Mouse (Mus musculus) liver (tissue): ENCODE data around the gene Etl4.
"Not testable (repeated sequence)": the region's sequence is repeated elsewhere in the genome, so short reads cannot be mapped to it uniquely, and the experiment has no call there.

Experiments used
- DNase-seq: peaks from one replicate; pipeline ENCODE4 v3.0.0-alpha.2; 2020; ENCODE audit warnings: mixed read lengths

Etl4 gene

DNA sequence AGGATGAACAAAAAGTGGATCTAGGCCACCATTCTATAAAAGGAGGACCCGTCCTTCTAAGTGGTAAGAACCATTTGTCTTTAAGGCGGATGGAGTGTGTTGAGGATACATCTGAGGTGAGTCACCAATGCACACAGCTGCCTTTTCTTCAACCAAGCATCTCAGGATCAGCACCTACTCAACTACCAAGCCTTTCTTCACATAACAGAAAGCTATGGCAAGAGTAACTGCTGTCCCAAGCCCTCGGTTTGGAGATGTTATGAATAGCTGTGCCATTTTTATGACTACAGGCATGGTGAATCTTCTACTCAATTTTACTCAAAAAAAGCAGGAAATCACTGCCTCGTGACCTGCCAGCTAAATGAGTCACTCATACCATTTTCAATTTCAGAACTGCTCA is 258.6 kb downstream of the Etl4 start:
- no peak for DNase-seq

DNA sequence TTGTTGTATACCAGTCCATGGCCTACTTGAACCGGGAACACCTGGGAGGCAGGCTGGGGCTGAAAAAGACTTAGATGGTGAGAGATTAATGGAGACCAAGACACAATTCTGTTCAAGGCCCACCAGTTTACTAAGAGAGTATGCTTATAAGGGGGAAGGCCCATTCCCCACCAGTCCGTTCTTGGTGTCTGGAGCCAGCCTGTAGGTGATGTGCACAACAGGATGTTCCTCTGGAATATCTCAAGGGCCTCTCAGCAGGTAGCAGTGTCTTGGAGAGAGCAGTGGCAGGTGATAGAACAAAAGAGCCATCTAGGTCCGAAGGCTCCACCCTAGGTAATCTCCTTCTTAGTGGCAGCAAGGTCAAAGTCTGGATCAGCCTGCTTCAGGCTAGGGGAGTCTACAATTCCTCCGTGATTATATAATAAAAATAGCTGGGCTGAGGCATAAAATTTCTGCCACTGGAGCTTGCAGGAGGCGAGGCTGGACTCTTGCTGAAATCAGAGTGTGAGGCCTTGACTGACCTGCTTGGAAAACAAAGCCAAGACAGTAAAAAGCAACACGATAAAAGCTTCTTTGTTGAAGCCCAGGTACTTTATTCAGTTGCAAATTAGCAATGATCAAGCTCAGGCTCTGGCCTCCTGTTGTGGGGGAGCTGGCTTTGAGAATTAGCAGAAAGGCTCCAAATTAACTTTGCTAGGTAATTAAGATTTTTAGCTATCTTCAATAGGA is 267.0 kb downstream of the Etl4 start:
- not testable (repeated sequence) for DNase-seq

DNA sequence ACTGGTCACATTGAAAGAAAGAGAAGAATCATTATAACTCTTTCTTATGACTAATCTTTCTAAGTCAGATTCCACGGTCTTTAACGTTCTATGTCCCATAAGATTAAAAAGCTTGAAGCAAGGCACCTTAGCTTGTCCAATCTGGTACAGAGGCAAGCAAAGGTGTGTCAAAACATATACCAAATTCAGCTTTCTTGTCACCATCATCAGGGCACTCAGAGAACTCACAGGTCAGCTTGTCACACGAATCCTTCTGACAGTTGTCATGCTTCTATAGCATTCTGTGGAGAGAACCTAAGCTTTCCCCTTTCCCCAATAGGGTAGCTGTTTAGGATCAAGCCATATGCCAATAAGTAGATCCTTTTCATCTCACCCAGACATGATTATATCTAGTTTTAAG is 267.7 kb downstream of the Etl4 start:
- DNase-seq = not testable (repeated sequence)

DNA sequence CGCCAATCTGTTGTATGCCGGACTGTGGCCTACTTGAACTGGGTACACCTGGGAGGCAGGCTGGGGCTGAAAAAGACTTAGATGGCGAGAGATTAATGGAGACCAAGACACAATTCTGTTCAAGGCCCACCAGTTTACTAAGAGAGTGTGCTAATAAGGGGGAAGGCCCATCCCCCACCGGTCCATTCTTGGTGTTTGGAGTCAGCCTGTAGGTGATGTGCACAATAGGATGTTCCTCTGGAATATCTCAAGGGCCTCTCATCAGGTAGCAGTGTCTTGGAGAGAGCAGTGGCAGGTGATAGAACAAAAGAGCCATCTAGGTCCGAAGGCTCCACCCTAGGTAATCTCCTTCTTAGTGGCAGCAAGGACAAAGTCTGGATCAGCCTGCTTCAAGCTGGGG is 271.0 kb downstream of the Etl4 start:
- DNase-seq = not testable (repeated sequence)

DNA sequence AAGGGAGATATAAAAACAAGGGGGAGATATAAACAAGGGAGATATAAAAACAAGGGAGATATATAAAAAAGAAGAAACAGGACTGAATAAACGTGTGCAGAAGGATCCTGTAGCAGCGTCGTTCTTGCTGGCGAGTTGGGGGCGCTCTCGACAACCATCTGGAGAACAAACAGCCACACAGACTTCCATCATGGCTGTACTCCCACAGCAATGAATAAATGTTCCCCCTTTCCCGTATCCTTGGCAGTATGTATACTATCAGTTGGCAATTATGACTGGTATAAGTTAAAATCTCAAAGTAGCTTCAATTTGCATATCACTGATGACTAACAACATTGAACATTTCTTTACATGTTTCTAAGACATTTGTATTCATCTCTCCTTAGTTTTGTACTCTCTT is 277.6 kb downstream of the Etl4 start:
- not testable (repeated sequence) for DNase-seq

DNA sequence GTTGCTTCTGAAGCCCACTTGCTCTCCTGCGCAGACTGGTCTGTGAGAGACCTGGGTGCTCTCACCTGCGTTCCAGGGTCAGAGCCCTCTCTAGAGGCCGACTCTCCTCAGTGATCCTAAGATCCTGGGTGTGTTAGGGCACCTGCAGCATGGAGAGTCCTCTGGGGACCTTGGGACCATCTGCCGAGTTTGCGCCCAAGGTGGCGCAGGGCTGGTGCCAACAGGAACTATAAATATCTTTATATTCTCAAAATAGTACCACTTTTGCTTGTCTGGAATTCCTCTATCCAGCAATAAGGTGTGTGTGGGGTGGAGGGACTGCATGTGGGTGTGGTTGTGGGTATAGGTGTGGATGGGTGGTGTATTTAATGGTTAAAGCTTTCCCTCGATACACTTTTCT is 293.4 kb downstream of the Etl4 start:
- no peak for DNase-seq

DNA sequence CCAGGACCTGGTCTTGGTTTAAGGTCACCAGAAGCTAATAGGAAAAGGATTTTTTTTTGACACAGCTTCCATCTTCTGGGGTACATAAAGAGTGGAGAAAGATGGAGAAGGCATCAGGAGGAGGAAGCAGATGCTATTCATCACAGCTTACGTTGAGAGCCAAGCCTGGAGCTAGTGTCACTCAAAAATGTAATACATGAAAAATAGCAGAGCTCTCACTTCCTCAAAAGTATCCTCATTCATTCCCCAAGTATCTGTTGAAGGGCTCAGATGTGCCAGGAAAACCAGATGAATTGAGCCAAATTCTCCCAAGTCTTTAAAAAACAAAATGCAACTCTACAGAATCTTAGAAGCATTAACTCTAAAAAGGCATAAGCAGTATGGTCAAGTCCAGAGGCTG is 297.1 kb downstream of the Etl4 start:
- DNase-seq = no peak

DNA sequence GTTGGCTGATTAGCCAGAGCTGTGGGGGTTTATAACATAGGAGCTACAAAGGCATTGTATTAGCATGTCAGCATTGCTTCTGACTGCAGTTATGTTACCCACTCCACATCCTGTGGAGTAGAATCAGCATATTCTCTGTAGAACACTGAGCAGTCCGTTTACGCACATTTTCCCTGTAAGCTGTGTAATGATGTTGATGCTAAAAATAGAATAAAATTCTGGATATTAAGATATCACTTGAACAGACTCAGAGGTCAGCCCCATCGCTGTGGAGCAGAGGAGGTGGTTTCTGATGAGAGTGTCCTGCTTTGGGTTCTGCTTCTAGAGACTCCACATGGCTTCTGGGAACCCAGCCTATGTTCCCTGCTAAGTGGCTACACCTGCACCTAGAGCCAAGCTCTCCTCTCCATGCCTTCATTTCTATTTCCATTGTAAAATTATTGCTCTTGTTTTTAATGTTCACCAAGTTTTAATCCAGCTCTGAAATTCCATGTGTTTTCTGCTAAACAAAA is 299.2 kb downstream of the Etl4 start:
- DNase-seq = no peak

DNA sequence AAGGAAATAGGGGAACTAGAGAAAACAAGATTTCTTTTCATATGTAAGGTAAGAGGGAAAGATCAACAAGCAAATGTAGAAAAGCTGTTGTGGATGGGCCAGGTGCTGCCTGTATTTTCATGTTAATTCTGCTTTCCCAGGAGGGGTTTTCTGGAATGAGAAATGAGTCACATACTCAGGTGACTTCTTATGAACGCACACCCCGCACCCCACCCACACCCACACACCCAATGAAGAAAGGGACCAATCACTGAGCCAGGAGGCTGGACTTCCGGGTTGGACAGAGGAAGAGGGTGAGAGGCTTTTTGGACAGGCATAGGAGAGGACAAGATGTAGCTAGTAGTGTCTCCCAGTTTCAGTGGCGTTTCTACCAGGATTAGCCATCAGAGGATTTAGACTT is 299.8 kb downstream of the Etl4 start:
- DNase-seq = no peak

DNA sequence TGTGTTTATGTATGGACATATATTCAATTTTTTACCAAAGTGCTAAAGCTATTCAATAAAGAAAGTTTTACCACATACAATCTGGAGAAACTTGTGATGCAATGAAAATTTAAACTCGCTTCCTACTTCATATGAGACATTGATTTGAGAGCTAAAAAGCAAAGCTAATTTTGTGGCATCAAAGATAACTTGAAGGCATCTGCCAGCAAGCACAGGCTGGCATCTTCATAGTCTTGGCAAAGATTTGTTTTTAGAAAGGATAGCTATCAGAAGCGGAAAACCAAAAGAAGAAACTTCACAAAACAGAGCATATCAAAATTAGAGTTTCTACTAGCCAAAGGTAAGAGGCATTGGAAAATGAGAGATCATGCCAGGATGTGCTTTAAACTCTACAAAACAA is 306.7 kb downstream of the Etl4 start:
- no peak for DNase-seq

DNA sequence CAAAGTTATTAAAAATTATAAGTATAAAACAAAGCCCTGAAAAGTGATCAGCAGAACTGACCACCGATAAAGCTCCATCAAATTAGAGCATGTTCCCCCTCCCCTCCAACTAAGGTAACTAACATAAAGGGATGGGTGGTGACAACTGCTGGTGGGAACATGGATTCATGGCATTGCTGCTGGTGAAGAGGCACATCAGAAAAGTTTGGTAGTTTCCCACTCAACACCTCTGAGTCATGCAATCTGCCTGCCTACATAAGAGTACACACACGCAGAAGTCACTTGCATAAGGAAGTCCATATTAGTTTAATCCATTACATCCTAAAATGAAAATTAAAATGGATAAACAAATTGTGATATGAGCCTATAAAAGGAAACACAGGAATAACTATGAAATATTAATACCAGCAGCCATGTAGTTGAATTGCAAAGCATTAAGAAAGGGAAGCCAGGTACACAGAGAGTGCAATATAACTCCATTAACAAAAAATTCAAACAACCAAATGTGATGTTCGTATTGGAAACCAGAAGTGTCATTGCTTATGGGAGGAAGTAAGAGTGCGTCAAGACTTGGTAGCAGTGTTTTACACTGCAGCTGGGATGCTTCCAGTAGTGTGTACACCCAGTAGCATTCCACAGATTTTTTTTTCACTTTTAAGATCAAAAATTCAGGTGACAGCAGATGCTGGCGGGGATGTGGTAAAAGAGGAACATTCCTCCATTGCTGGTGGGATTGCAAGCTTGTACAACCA is 307.3 kb downstream of the Etl4 start:
- DNase-seq = no peak

DNA sequence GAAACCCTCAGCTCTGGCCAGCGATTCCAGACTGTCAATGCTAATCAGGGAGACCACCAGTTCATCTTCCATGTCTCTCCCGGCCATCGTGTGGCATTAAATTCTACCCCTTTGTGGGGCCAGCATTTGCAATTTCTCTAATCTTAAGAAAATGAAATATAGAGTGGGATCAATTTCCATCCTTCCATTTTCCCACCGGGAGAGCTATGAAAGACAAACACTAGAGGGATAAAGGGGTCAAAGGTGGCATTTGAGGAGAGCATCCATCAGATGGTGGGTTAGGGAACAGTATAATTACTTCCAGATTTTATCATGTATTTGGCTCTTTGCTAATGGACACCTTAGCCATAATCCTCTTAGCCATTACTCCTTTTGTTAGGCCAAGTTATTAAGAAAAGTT is 321.8 kb downstream of the Etl4 start:
- no peak for DNase-seq

DNA sequence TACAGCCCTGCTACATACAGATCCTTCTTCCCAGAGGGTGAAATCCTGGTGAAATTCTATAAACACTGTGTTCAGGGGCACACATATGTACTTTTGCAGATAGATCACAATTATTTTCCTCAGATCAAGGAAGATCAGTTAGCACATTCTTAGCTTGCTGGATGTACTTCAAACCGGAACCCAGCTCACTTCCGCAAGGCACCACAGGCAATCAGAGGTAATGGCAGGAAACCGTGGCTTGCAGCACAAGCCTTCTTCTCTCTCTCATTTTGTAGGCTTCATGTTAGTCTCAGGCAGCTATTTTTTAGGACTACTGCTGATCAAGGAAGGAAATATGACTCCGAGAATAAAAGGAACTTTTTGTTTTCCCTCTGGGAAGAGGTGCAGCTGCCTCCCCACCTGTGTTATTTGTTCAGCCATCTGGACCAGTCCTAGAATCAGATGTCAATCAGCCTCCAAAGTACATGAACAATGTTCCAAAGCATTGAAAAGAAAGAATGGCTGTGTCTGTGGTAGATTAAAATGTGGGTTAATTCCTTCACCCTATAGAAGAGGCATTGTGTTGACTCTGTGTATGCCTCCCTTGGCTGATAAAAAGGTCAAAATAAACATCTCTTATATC is 338.6 kb downstream of the Etl4 start:
- DNase-seq = no peak

DNA sequence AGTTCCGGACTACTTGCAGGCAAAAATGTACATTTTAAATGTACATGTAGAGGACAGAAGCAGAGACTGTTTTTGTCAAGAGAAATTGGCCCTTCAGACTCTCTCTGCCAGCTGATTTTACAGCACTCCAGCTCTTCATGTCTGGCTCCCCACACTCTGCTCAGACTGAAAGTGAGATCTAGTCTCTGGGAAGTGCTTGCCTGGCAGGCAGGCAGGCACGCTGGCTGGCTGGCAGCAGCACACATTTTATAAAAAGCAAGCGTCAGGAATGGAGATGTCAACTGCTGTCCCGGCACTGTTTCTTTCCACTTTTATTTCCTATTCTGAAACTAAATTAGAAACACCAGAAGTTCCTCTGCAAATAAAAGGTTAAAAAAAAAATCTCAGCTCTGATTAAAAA is 339.8 kb downstream of the Etl4 start:
- no peak for DNase-seq

DNA sequence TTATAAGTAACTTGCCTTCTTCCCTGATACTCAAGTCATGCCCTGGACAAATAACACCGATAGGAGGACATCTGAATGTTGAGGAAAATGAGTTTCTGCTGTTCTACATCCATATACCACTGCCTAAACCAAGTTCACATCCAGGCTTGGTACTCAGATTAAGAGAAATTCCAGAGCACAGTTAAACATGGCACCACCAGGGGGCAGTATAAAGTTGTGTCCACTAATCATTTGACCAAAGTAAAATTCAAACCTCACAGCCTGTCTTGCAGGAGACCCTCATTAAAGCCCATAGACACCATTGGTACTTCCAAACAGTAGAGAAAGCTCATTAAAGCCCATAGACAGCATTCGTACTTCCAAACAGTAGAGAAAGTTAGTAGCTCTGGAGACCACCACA is 366.5 kb downstream of the Etl4 start:
- peak; percentile 38 for DNase-seq

DNA sequence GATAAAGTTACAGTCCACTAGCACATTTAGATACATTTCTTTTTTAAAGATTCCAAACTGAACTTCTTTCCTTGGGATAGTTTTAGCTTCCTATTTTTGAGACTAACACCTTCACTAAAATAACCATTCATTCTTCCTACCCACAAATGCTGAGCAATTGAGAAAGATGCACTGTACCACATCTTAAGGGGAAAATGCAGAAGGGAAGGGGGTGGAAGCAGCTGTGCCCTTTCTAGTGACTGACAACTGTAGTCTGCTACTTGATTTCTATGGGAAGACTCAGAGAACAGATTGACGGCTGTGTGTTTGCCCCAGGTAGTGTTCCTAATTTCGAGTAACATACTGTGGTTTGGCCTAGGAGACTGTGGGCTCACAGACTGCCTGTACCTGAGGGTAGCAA is 372.3 kb downstream of the Etl4 start:
- no peak for DNase-seq

DNA sequence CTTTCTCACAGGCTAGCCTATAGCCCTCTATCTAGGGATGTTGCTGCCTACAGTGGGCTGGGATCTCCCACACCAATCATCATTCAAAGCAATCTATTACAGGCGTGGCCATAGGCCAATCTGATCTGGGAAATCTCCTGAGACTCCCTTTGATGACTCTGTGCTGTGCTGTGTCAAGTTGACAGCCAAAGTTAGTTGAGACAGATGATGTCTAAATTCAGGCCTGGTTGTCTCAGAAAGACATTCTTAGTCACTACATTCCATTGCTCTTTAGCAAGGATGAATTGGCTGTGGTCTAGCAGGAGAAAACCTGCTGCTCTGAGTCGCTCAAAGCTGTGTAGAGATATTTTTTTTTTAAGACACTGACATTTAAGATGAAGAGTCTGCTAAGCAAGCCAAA is 374.8 kb downstream of the Etl4 start:
- no peak for DNase-seq

DNA sequence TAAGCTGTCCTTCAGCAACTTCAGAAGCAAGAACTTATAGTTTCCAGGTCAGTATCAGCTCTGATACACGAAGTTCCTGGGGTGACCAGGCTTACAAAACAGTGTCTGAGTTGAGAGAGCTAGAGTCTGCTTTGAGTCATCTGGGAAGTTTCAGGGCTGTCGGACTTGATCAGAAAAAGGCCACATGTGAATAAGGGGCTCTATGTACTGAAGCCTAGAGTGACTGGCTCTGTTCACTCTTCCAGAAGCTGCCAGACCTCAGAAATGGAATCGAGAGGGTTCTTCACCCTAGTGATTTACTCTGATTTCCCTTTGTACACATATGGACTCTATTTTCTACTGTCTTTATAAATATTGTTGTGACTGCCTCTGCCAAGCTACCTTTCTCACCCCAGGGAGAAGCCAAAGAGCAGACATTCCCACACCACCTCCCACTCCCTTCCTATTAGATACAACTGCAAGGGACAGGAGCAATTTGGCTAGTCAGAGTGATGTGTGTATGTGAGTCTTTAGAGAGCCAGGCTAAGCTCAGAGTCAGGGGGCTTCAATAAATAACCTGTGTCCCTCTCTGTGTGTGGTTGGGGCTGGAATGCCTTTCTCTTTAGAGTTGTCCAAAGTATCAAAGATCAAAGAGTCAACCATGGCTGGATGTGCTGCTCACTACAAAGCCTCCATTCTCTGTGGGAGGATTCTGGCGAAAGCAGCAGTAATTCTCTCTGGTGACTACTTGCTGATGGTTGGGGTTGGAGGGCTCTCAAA is 381.6 kb downstream of the Etl4 start:
- no peak for DNase-seq

DNA sequence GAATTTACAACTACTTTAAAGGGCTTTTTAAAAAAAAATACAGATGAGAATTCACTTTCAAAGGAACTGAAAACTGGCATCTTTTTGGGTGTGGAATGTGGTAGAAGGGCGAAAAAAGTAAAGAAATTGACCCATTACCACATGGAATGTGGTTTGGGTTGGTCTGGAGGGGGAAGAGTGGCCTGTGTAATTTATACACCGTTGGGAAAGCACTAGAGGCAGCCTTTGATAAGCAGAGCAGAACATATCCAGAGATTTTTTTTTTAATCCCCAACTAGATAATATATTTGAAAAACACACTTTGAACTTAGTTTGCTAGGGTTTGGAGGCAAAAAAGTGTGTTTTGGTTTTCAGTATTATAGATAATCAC is 382.1 kb downstream of the Etl4 start:
- DNase-seq = no peak

DNA sequence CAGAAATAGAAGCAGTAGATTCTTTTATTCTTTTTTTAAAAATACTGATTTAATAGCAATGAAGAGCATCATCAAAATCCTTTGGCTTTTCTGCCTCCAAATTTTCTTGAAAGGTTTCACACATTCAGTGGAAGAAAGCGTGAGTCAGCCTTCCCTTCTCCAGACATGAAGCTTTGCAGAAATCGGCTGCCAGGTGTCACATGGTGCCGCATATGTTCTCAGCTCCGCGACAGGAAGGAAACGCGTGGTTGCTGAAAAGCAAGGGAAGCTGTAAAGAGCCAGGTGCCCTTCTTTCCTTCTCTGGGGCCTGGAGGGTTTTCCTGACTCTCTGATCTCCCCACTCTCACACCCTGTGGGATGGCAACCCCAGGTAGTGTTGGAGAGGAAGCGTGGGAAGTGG is 383.8 kb downstream of the Etl4 start:
- no peak for DNase-seq

DNA sequence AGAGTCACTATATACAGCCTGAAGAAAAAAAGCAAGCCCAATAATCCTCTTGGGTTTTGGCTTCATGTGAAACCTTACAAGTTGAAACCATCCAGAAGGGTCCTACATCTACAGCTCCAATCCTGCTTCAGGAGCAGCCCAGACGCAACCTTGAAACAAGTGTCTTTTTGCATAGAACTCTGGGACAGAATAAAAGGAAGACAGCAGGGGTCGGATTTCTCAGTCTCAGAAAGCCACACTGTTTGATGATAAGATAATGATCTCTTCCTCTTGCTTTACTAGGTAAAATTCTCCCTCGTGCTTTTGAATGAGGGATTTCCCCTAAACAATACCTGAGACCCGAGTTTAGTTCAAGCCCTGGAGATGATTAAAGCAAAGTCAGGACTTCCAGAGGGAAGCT is 385.0 kb downstream of the Etl4 start:
- no peak for DNase-seq

DNA sequence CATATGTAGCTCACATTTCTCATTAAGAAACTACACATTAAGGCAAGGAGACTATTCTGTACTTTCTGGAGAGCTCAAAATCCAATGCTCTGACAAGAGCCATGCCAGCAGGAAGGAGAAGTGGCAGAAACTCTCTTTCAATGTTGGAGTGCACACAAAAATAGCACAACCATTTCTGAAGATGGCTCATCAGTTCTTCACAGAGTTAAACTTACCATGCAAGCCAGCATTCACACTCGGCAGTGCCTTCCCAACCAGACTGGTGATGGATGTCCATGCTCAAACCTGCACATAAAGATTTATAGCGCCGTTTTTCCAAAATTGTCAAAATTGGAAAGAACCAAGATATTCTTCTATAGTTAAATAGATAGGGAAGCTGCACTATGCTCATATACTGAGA is 392.9 kb downstream of the Etl4 start:
- DNase-seq = no peak

DNA sequence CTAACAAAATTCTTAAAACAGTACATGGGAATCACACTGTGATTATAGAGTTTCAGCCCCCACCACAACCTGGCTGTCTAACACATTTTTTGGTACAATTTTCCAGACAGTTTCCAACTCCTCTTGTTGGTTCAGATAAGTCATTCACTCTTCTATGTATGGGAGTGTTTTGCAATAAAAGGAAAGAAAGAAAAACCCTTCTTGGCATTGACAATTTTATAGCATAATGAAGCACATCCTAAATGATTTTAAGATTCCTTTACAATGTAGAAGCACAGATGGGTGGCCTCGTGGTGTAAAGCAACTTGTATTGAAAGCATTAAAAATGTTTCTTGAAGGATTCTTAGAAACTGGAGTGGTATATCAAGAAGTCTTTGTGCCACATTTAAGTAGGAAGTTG is 415.4 kb downstream of the Etl4 start:
- DNase-seq = no peak
